Comparison of ENCODE assay signal across 15 mouse cellular contexts in the genomic region with DNA sequence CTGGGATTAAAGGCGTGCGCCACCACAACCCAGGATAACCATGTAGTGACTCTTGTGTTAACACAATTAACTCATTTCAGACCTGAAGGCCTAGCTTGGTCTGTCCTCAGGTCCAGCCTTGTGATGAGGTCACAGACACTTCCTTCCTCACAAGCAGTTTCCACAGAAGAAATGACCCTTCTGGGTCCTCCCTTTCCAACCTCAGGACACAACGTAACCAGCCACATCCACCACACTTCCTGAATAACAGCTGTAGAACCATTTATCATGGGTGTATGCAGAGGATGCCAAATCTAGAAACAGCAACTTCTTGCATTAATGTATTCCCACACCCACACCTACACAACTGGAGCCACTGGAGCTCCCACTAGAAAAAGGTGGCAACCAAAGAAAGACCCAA. TPM values are rescaled to one million over a fixed set of nuclear protein-coding genes. Genes with fewer than 3 reads are reported as not detected.
A peak's percentile ranks its signal among the peaks of the same experiment; 100 is the strongest.
DNase-seq lines count a peak whose midpoint lies in the region; ATAC-seq and TF ChIP-seq lines count a peak whose summit lies in the region.
"Had no signal": no experiment of that assay in that cellular context is flagged by ENCODE, and none has a peak within 500 bp of the region (broad histone marks: within the 10 kb centered on the region; RNA-seq: fewer than 3 reads in every experiment).

No protein-coding gene starts in this region.

- H3K9me3 ChIP-seq in heart, embryonic 12.5 days (replicated peaks) = no peaks in the 10 kb centered on the region
- H3K9me3 ChIP-seq in lung, postnatal 0 days (ENCODE audit: low read length) = no peaks in the 10 kb centered on the region
- H3K9me3 ChIP-seq: embryonic facial prominence, embryonic 12.5 days; G1E; neural tube, embryonic 15.5 days had no signal

- no peak for TF ChIP-seq CTCF in heart, adult 2 months (IDR thresholded peaks at IDR 0.05)
- no peak for TF ChIP-seq CTCF in lung, postnatal 0 days (IDR thresholded peaks at IDR 0.05)
- no peak for TF ChIP-seq CTCF in lung, adult 2 months (IDR thresholded peaks at IDR 0.05; ENCODE audit: insufficient read depth, low read length)

- peak; percentile 29; the same call in 1 of the 2 replicates for TF ChIP-seq POLR2A in heart, adult 2 months (IDR thresholded peaks at IDR 0.05; ENCODE audit: insufficient read depth, low read depth, low read length)
- no peak for TF ChIP-seq POLR2A in lung, adult 2 months (IDR thresholded peaks at IDR 0.05; ENCODE audit: borderline replicate concordance, extremely low read depth, low read depth, low read length)

- DNase-seq in heart, adult 2 months = peak in 1 of 2 experiments; percentile 55
- peak; percentile 67 for DNase-seq in lung, postnatal 0 days (ENCODE audit: low spot score)
- DNase-seq in lung, adult 2 months = no peak
- peak; percentile 31 for DNase-seq in heart, postnatal 25 days (ENCODE audit: low spot score)
- DNase-seq in right cerebral cortex, adult 2 months (ENCODE audit: low spot score in 2 of 2) = no peak
- DNase-seq in thymus, postnatal 4 days = no peak
- DNase-seq: adrenal gland, adult 8-10 months; cerebellum, postnatal 25 days; right cerebral cortex, adult 18-20 months had no signal

- peaks cover 34% of the 10 kb centered on the region for H3K36me3 ChIP-seq in heart, adult 2 months (ENCODE audit: control insufficient read depth, insufficient read depth, low read length)
- 0 out of 2 replicates have a peak, but pooled peaks cover 3% of the 10 kb centered on the region for H3K36me3 ChIP-seq in heart, embryonic 12.5 days
- no peaks in the 10 kb centered on the region for H3K36me3 ChIP-seq in lung, postnatal 0 days (ENCODE audit: insufficient read depth, low read length)
- H3K36me3 ChIP-seq: embryonic facial prominence, embryonic 12.5 days; neural tube, embryonic 15.5 days had no signal

- H3K27me3 ChIP-seq in heart, adult 2 months (ENCODE audit: control insufficient read depth, insufficient read depth, low read length) = no peaks in the 10 kb centered on the region
- H3K27me3 ChIP-seq in heart, embryonic 12.5 days (replicated peaks) = no peaks in the 10 kb centered on the region
- H3K27me3 ChIP-seq in lung, postnatal 0 days (replicated peaks; ENCODE audit: insufficient read depth, low read length) = no peaks in the 10 kb centered on the region
- H3K27me3 ChIP-seq: embryonic facial prominence, embryonic 12.5 days; neural tube, embryonic 15.5 days had no signal

- peaks cover 11% of the 10 kb centered on the region for H3K79me2 ChIP-seq in heart, adult 2 months (replicated peaks; ENCODE audit: control insufficient read depth, insufficient read depth, low read length)

- WGBS in heart, adult 2 months = 49% methylated on average over 3 of the region's 3 CpGs
- 86% methylated on average over 3 of the region's 3 CpGs for WGBS in heart, embryonic 12.5 days
- whole genome bisulfite sequencing in lung, postnatal 0 days = 75% methylated on average over 3 of the region's 3 CpGs
- WGBS in lung, adult 2 months = 73% methylated on average over 3 of the region's 3 CpGs

- peak; percentile 93 for TF ChIP-seq EP300 in heart, adult 2 months (IDR thresholded peaks at IDR 0.05; ENCODE audit: insufficient read depth, low read depth, low read length)
- peak; percentile 84 for TF ChIP-seq EP300 in lung, postnatal 0 days (IDR thresholded peaks at IDR 0.05)

- peaks cover 35% of the 10 kb centered on the region for H3K4me1 ChIP-seq in heart, adult 2 months (ENCODE audit: control insufficient read depth, insufficient read depth, low read length)
- peaks cover 29% of the 10 kb centered on the region for H3K4me1 ChIP-seq in heart, embryonic 12.5 days (replicated peaks)
- peaks cover 10% of the 10 kb centered on the region; the same call in 1 of the 2 replicates for H3K4me1 ChIP-seq in lung, postnatal 0 days (ENCODE audit: insufficient read depth, low read depth, low read length)
- H3K4me1 ChIP-seq in lung, adult 2 months (ENCODE audit: control insufficient read depth, insufficient read depth, low read length) = peaks cover 32% of the 10 kb centered on the region
- H3K4me1 ChIP-seq: embryonic facial prominence, embryonic 12.5 days; neural tube, embryonic 15.5 days had no signal

- H3K4me3 ChIP-seq in heart, adult 2 months = no peak overlapping the region
- no peak overlapping the region for H3K4me3 ChIP-seq in heart, embryonic 12.5 days
- H3K4me3 ChIP-seq in lung, postnatal 0 days (ENCODE audit: low read depth, low read length) = no peak overlapping the region
- no peak overlapping the region for H3K4me3 ChIP-seq in lung, adult 2 months (replicated peaks; ENCODE audit: extremely low read depth, low read depth, low read length)
- H3K4me3 ChIP-seq: embryonic facial prominence, embryonic 12.5 days; neural tube, embryonic 15.5 days had no signal

- ATAC-seq in heart, embryonic 12.5 days (ENCODE audit: insufficient number of reproducible peaks, low FRiP score) = no peak
- ATAC-seq in lung, postnatal 0 days = peak; percentile 83

- no peak overlapping the region for H3K9ac ChIP-seq in heart, adult 2 months (ENCODE audit: low read depth, low read length)
- H3K9ac ChIP-seq in heart, embryonic 12.5 days = no peak overlapping the region
- no peak overlapping the region for H3K9ac ChIP-seq in lung, postnatal 0 days (replicated peaks; ENCODE audit: low read depth)
- H3K9ac ChIP-seq: embryonic facial prominence, embryonic 12.5 days; neural tube, embryonic 15.5 days had no signal

- H3K4me2 ChIP-seq in heart, embryonic 12.5 days = no peak overlapping the region
- no peak overlapping the region for H3K4me2 ChIP-seq in lung, postnatal 0 days (replicated peaks; ENCODE audit: low read depth, low read length)
- H3K4me2 ChIP-seq: embryonic facial prominence, embryonic 12.5 days; liver, embryonic 11.5 days; neural tube, embryonic 15.5 days had no signal

- intact Hi-C loops in heart, adult 2 months (cut with DNase I) = no loop called here
- intact Hi-C loops in heart, postnatal 25 days (cut with DNase I) = no loop called here

- H3K27ac ChIP-seq in heart, adult 2 months = peak overlapping the region; percentile 80
- H3K27ac ChIP-seq in heart, embryonic 12.5 days (ENCODE audit: poor library complexity, severe bottlenecking) = no peak overlapping the region
- H3K27ac ChIP-seq in lung, postnatal 0 days (ENCODE audit: low read length) = peak overlapping the region; percentile 28; the same call in 1 of the 2 replicates
- H3K27ac ChIP-seq: embryonic facial prominence, embryonic 12.5 days; neural tube, embryonic 15.5 days; stomach, postnatal 0 days had no signal

RNA-seq across cellular contexts. Expression of a gene that starts 20.1 kb away (rescaled TPM):
- 10 to 100 TPM; 41.9 to 44.5 TPM for total RNA-seq in heart, adult 2 months (2021)
- 44.8 and 58.9 TPM in 2 replicates for polyA plus RNA-seq in heart, adult 2 months (2012; rRNA removed)
- 42.7 and 43.6 TPM in 2 replicates for polyA plus RNA-seq in heart, embryonic 12.5 days (2016; fragmentation: Nextera tagmentation; extraction: Ambion mirVana)
- 85.9 and 104 TPM in 2 replicates for polyA plus RNA-seq in lung, postnatal 0 days (2015; fragmentation: Nextera tagmentation; extraction: Ambion mirVana)
- 40.6 and 54.0 TPM in 2 replicates for polyA plus RNA-seq in lung, adult 2 months (2012; rRNA removed)
- 10 to 100 TPM; 40.2 to 40.7 TPM for total RNA-seq in heart, postnatal 25 days (2021)

RNA-seq across cellular contexts. Expression of a gene that starts 54.9 kb away (rescaled TPM):
- total RNA-seq in heart, adult 2 months (2021) = 10 to 100 TPM; 37.4 to 43.2 TPM
- 31.4 and 38.4 TPM in 2 replicates for polyA plus RNA-seq in heart, adult 2 months (2012; rRNA removed)
- 17.7 and 17.8 TPM in 2 replicates for polyA plus RNA-seq in heart, embryonic 12.5 days (2016; fragmentation: Nextera tagmentation; extraction: Ambion mirVana)
- 5.5 and 6.0 TPM in 2 replicates for polyA plus RNA-seq in lung, postnatal 0 days (2015; fragmentation: Nextera tagmentation; extraction: Ambion mirVana)
- 30.1 and 33.3 TPM in 2 replicates for polyA plus RNA-seq in lung, adult 2 months (2012; rRNA removed)
- total RNA-seq in heart, postnatal 25 days (2021) = 10 to 100 TPM; 39.7 to 53.5 TPM
- polyA plus RNA-seq: G1E had no signal

Comparison
In these comparisons a context has a peak if more than half of its experiments do, and no peak if none do; other contexts are left out.
1. DNase-seq: peak in lung, postnatal 0 days (single experiment) and heart, postnatal 25 days (single experiment); none in lung, adult 2 months (single experiment), right cerebral cortex, adult 2 months (0 of 2) and thymus, postnatal 4 days (single experiment).